Mouse (Mus musculus): ENCODE results near the gene Olfr434. TPM values are rescaled to one million over a fixed set of nuclear protein-coding genes. Genes with fewer than 3 reads are reported as not detected.

The Olfr434 gene
- polyA plus RNA-seq, 1 experiment from 2014 or later = not detected

DNA sequence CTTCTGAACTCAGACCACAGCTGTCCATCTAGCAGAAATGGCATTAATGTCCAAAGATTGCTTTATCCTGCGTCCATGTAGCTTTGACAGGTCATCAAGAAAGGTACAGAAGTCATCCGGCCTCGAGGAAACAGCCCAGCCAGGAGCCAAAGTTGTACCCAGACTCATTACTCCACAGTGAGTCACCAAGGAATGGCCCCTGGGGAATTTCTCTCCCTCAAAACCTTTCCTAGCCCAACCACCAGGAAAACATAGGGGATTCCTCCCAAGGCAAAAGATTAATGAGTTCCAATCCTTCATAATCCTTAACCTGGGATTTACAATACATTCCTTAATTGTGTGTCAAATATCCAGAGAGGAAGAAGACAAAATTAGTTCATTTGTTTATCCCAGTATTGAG, 34.6 kb downstream of the Olfr434 start:
- Histone ChIP-seq H3K36me3 (no peaks in the 10 kb centered on the region), H3K4me1 (replicated peaks) (no peaks in the 10 kb centered on the region), H3K4me2 (replicated peaks) (no peak overlapping the region), H3K27ac (no peak overlapping the region), H3K4me3 (replicated peaks) (no peak overlapping the region), H3K9ac (replicated peaks) (no peak overlapping the region), H3K9me3 (no peaks in the 10 kb centered on the region), H3K27me3 (no peaks in the 10 kb centered on the region)
- WGBS = 79% methylated on average over 3 of the region's 3 CpGs
- no peak for ATAC-seq

- no peaks in the 10 kb centered on the region for H3K36me3 ChIP-seq
- no peak overlapping the region for H3K4me3 ChIP-seq (replicated peaks)
- no peak for ATAC-seq
- H3K9ac ChIP-seq (replicated peaks) = no peak overlapping the region
- no peaks in the 10 kb centered on the region for H3K27me3 ChIP-seq
- WGBS = 89% methylated on average over 1 of the region's 1 CpGs
- no peaks in the 10 kb centered on the region for H3K4me1 ChIP-seq (replicated peaks)
- no peaks in the 10 kb centered on the region for H3K9me3 ChIP-seq
- H3K27ac ChIP-seq = no peak overlapping the region
- H3K4me2 ChIP-seq (replicated peaks) = no peak overlapping the region
These were observed 40.2 kb downstream of the Olfr434 start for GRCm38 (mm10) chr6:43252994-43253393.

GRCm38 (mm10) chr6:43254193-43254926, 41.5 kb downstream of the Olfr434 start:
- Histone ChIP-seq H3K27me3 (no peaks in the 10 kb centered on the region), H3K9me3 (no peaks in the 10 kb centered on the region), H3K36me3 (no peaks in the 10 kb centered on the region), H3K4me3 (replicated peaks) (no peak overlapping the region), H3K27ac (no peak overlapping the region), H3K4me1 (replicated peaks) (no peaks in the 10 kb centered on the region), H3K9ac (replicated peaks) (no peak overlapping the region), H3K4me2 (replicated peaks) (no peak overlapping the region)
- WGBS = 71% methylated on average over 7 of the region's 7 CpGs
- ATAC-seq = no peak

DNA sequence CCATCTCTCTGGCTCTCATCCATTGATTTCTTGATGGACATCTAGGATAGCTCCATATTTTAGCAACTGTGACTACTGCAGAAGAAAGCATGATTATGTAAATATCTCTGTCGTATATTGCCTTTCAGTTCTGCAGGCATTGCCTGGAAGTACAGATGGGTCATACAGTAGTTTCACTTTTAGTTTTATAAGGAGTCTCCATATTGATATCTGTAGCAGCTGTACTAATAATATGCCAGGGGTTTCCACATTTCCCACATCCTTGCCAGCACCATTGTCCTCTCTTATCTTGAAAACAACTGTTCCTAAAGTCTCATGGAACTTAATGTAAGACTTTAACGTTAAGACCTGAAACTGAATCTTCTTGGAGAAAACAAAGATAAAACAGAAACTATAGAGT, 47.9 kb downstream of the Olfr434 start:
- Histone ChIP-seq H3K27ac (no peak overlapping the region), H3K4me2 (replicated peaks) (no peak overlapping the region), H3K36me3 (no peaks in the 10 kb centered on the region), H3K9ac (replicated peaks) (no peak overlapping the region), H3K4me3 (replicated peaks) (no peak overlapping the region), H3K9me3 (no peaks in the 10 kb centered on the region), H3K27me3 (peaks cover 14% of the 10 kb centered on the region), H3K4me1 (replicated peaks) (peaks cover 7% of the 10 kb centered on the region)
- WGBS = 79% methylated on average over 2 of the region's 2 CpGs
- ATAC-seq = no peak

- peaks cover 14% of the 10 kb centered on the region for H3K4me1 ChIP-seq (replicated peaks)
- peak within 1 kb of the TSS; percentile 88 for H3K4me2 ChIP-seq (replicated peaks)
- no peaks in the 10 kb centered on the region for H3K9me3 ChIP-seq
- H3K36me3 ChIP-seq = no peaks in the 10 kb centered on the region
- H3K27ac ChIP-seq = no peak within 1 kb of the TSS; the same call in 1 of the 2 replicates
- peak; percentile 86 for ATAC-seq
- H3K9ac ChIP-seq (replicated peaks) = peak within 1 kb of the TSS; percentile 66
- H3K4me3 ChIP-seq (replicated peaks) = peak within 1 kb of the TSS; percentile 48
- peaks cover 33% of the 10 kb centered on the region for H3K27me3 ChIP-seq
- WGBS = 1% methylated on average over 43 of the region's 48 CpGs
These were observed 52.7 kb downstream of the Olfr434 start, which contains the start of gene Arhgef5 for GRCm38 (mm10) chr6:43265363-43266041. Arhgef5 (plus strand) TSS chr6:43265582.

- no peak overlapping the region; the same call in 1 of the 2 replicates for H3K9ac ChIP-seq (replicated peaks)
- ATAC-seq = no peak
These were observed 53.5 kb downstream of the Olfr434 start for GRCm38 (mm10) chr6:43266356-43266755.

More at GRCm38 (mm10) chr6:43266356-43266755, 53.5 kb downstream of the Olfr434 start:
- Histone ChIP-seq H3K4me1 (replicated peaks) (peaks cover 14% of the 10 kb centered on the region), H3K27me3 (peaks cover 33% of the 10 kb centered on the region), H3K4me3 (replicated peaks) (peak overlapping the region; percentile 48), H3K4me2 (replicated peaks) (peak overlapping the region; percentile 88), H3K9me3 (no peaks in the 10 kb centered on the region), H3K36me3 (no peaks in the 10 kb centered on the region), H3K27ac (no peak overlapping the region; the same call in 1 of the 2 replicates)
- WGBS = 11% methylated on average over 8 of the region's 8 CpGs

Other genes with a start within 250 kb of the Olfr434 start
- not detected in 2 replicates for gene Olfr441, start 106.7 kb upstream of the Olfr434 start, polyA plus RNA-seq (2015; fragmentation: Nextera tagmentation; extraction: Ambion mirVana)
- not detected in 2 replicates for gene Olfr237-ps1, start 66.5 kb upstream of the Olfr434 start, polyA plus RNA-seq (2015; fragmentation: Nextera tagmentation; extraction: Ambion mirVana)
- gene Olfr437, start 49.7 kb upstream of the Olfr434 start, polyA plus RNA-seq (2015; fragmentation: Nextera tagmentation; extraction: Ambion mirVana) = not detected in 2 replicates
- not detected in 2 replicates for gene Olfr13, start 40.9 kb upstream of the Olfr434 start, polyA plus RNA-seq (2015; fragmentation: Nextera tagmentation; extraction: Ambion mirVana)
- gene Olfr435, start 15.9 kb upstream of the Olfr434 start, polyA plus RNA-seq (2015; fragmentation: Nextera tagmentation; extraction: Ambion mirVana) = not detected in 2 replicates
- gene Olfr47, start 18.5 kb downstream of the Olfr434 start, polyA plus RNA-seq (2015; fragmentation: Nextera tagmentation; extraction: Ambion mirVana) = not detected in 2 replicates
- 1.8 and 2.0 TPM in 2 replicates for gene Arhgef5, start 52.6 kb downstream of the Olfr434 start, polyA plus RNA-seq (2015; fragmentation: Nextera tagmentation; extraction: Ambion mirVana)
- not detected in 2 replicates for gene Nobox, start 96.5 kb downstream of the Olfr434 start, polyA plus RNA-seq (2015; fragmentation: Nextera tagmentation; extraction: Ambion mirVana)

Data from midbrain, embryonic 13.5 days (tissue).